Mouse (Mus musculus) lung, postnatal 36 days (tissue): Measurements from ENCODE around the gene Chml.

Source experiments
- DNase-seq: peaks from one replicate; pipeline ENCODE4 v3.0.0; 2022; ENCODE audit warnings: mixed read lengths

The Chml gene

GRCm38 (mm10) chr1:175646952-175647351 lies 45.7 kb downstream of the Chml start:
- no peak for DNase-seq

DNA sequence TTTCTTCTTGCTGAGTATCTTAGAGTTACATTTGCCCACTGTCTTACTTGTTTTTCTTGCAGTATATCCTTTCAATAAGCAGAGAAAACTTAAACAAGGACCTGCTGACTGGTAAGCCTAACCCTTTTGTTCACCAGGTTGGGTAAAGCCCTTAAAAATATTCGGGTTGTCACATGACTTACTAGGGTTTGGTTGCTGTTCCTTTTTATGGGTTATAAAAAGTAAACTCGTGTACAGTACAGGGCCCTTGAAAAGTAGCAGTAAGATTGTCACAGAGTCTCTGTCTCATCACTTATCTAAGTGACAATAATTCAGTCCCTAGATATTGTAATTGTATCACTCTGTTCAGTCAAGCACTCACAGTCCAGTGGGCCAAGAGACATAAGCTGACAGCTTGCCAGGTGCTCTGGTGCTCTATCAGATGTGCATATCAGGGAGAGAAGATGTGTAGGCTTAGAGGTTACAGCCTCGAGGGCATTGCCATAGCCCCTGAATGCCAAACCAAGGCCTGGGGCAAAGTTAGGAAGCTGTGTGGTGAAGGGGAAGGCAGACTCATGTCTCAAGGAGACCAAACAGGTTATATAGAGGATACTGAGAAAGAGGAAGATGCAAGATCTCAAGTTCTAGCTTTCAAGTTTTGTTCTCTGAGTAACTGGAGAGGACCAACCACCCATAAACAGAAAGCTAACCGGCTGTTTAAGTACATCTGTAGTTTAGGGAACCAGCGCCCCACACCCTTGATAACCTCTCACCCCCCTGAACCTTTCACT lies 49.0 kb downstream of the Chml start:
- no peak for DNase-seq

DNA sequence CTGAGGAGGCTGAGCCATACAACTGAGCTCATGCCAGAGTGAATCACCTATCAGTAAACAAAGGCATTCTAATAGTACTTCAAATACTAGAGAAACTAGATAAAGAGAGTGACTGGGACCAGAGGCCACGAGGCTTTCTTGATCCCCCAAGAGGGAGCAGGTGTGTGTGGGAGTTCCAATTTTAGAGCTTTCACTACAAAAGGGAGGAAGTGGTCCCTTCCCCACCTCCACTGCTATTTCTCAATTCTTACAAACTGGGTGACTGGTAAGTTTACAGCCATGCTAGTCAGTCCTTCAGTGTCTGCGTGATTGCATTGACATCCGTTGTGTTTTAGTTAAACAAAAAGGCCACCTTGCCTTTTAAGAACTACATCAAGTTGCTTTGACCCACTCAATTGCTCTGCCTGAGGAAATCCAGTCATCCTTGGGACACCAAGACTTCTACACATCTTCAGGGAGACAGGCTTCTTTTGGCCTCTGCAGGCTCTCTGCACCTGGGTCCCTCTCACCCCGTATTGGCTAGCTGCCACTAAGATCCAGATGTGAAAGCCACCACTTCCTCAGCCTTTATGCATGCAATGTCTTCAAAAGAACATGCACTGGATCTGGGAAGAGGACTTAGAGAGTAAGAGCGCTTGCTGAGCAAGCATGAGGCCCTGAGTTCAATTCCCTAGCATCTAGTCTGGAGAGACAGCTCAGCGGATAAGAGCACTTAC lies 52.1 kb downstream of the Chml start:
- DNase-seq: peak; percentile 15

GRCm38 (mm10) chr1:175639072-175639471 lies 53.6 kb downstream of the Chml start:
- no peak for DNase-seq

GRCm38 (mm10) chr1:175637677-175638076 lies 55.0 kb downstream of the Chml start:
- DNase-seq: peak; percentile 24

GRCm38 (mm10) chr1:175632470-175632869 lies 60.2 kb downstream of the Chml start:
- no peak for DNase-seq
